Mouse (Mus musculus) 416B (cell line): ENCODE data around the gene Klhl13.

Source experiments
- DNase-seq: peaks from one replicate; pipeline ENCODE4 v3.0.0; 2011; ENCODE audit warnings: low read depth

The Klhl13 gene

DNA sequence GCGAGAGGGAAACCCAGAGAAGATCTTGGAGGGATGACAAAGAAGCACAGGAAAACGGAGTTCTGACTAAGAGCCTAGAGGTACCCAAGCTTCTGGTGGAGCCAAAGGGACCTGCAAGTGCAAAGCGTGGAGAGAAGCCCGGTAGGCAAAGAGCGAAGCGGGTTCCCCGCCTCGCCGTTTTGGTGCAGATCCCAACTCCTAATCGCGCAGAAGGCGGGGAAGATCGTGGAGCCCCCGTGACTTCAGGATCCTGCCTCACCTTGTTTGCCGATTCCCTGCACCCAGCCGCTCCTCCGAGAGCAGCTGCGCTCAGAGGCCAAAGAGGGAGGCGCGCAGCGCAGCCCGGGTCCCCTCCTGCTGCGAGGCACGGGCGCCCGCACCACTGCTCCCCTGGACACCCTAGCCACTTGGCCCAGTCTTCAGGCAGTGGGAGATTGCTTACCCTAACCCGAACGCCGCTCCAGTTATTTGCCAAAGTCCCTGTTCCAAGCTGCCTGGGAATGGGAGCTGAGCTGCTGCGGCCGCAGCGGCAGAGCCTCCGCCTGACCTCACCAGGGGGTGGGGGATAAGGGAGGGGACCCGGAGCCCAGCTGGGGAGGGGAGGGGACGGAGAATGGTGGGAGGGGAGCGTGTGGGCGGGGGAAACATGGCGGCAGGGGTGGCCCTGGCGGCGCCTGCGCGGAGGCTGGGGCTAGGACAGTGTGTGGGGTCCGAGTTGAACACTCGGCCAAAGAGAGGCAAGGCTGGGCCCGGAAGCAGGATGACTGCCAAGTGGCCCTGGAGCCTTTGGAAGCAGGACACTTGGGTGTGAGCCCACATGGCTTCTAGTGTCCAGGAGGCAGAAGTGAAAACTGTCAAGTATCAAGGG is at the start of gene Klhl13:
Klhl13 (minus strand) TSS at position 569 of the 868 bp plus-strand sequence.
- DNase-seq: no peak

DNA sequence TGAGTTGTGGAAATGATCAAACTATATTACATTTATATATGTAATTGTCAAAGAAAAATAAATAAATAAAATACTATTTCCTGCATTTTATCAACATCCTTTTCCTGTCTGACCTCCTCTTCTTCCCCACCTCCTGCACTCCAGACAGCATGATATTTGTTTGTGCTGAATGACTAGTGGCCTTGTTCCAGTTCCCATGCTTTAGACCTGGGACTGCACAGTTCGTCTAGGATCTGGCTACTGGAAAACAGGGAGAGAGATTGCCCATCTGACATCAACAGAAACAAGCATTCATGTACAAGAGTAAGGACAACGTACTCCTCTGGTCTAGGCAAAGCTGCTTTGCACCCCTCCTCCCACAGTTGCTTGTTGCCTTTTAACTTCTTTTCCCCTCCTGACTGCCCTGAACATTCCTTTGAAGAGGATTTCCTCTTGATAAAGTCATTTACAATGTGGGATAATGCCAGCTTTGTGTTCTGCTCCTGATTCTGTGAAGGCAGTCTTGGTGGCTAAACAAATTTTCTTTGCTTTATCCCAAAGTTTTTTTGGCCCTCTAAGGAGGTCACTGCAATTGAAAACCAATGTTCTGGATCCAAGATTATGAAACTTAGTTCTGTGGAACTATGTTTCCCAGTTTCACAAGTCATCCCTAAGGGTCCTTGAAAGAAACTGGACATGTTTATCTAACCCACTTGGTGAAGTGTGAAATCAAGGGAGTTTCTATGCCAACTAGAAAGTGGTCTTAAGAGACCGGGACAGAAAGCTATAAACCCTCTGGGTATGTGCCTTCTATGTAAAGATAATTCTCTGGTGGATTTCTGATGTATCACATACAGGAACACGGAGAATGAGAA is 44.6 kb upstream of the Klhl13 start:
- no peak for DNase-seq

DNA sequence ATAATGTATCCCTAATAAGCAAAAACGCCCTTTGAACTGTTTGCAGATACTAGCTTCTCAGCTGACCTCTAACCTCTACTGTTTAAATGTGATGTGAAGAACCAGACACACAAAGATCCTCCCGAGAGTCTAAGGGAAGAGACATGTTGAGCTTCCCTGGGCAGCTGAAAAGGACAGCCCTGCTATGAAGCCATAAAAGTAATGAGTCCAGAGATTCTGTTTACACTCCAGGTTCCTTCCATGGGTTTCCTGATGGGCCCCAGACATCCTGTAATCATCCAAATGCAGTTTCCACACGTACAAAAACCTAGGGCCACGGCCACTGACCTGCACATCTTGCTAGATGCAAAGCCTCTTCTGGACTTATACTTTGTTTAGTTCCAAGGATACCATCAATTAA is 23.8 kb upstream of the Klhl13 start:
- DNase-seq: no peak

- DNase-seq: no peak
These were observed 1.4 kb downstream of the Klhl13 start for GRCm38 (mm10) chrX:23363441-23363840.

GRCm38 (mm10) chrX:23360446-23360845 is 4.4 kb downstream of the Klhl13 start:
- DNase-seq: no peak

GRCm38 (mm10) chrX:23350083-23350482 is 14.8 kb downstream of the Klhl13 start:
- no peak for DNase-seq

DNA sequence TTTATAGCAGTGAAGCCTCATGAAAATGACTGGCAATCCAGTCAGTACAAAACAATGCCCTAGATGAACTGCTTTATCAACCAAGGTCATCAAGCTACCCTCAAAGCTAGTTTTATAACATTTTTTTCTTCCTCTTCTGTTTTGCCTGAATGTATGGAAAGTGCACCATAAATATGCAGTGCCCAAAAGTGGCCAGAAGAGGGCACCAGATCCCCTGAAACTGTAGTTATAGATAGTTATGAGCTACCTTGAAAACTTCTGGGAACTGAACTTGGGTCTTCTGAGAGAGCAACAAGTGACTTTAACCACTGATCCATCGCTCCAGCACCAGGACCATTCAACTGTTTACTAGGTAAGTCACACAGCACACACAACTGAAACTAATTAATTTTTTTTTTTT is 36.8 kb downstream of the Klhl13 start:
- DNase-seq: peak; percentile 20

DNA sequence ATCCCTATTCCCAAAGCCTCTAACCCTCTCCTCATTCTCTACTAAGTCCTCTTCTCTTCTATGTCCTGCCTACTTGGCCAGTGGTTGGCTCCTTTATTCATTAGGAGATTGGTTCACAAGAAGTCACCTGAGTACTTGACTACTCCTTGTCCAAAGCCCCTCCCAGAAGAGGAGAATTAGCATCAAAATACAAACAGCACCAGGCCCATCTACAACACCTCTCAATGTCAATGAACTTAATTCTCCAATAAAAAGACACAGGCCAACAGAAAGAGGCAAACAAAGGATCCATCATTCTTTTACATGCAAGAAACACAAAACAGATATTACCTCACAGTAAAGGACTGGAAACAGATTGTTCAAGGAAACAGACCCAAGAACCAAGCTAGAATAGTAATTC is 46.0 kb downstream of the Klhl13 start:
- no peak for DNase-seq

DNA sequence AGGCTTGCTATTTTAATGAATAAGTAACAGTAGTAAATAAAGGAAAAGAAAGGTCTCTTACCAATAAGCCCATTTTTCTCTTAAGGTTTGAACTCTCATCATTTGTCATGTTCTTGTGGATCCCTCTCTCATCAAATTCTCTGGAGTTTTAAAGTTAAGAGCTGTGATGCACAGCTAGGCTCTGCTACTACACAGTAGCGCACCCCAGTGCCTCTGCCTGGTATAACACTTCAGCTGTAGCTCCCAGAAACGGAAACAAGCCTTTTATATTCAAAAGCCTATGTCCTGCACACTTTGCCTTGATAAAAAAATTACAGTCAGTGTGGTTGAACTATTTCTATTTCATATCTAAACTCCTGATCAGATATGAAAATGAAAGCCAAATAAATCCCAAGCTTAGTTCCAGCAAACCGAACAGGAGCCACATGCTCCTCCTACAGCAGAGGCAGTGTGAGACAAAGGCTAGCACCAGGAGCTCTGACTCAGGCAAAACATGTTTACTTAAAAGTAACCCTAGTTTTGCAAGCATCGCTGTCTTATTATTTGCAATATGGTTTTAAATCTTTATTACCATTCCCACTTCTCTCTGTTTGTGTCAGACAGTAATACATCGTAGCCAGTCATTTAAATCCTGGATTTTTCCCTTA is 68.8 kb downstream of the Klhl13 start:
- DNase-seq: peak; percentile 7

- DNase-seq: no peak
These were observed 79.5 kb downstream of the Klhl13 start for GRCm38 (mm10) chrX:23285442-23285817.

- no peak for DNase-seq
These were observed 80.1 kb downstream of the Klhl13 start for GRCm38 (mm10) chrX:23284530-23285441.

DNA sequence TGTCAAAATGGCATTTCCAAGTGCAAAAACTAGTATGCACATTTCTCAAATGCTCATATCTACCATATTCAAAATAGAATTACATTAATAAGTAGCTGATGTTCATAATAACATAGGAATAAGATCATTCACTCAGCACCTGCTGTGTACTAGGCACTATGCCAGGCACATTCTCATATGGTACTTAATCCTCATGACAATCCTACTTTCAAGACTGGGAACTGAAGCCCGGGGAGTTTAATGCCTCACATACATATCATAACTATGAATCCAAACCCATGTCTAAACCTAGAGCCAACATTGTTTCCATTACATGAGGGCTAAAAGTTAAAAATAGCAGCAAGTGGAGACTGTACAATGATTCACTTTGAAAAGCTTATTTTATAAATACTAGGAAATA is 97.3 kb downstream of the Klhl13 start:
- no peak for DNase-seq

GRCm38 (mm10) chrX:23248752-23249151 is 116.1 kb downstream of the Klhl13 start:
- DNase-seq: no peak
